Mouse (Mus musculus) embryonic facial prominence, embryonic 11.5 days (tissue): ENCODE data around the gene Ufc1. TPM values are rescaled to one million over a fixed set of nuclear protein-coding genes. Genes with fewer than 3 reads are reported as not detected.
"Not testable (repeated sequence)": the region's sequence is repeated elsewhere in the genome, so short reads cannot be mapped to it uniquely, and the experiment has no call there.

Source experiments
- ATAC-seq: fragments of 200-750 bp; cut with Nextera tagmentation; replicated peaks from 2 replicates; pipeline ENCODE4 v1.8.0; 2017; ENCODE audit warnings: low read depth; ENCODE audit not compliant: insufficient number of reproducible peaks, low FRiP score, low TSS enrichment
- DNase-seq: peaks from one replicate; pipeline ENCODE4 v3.0.0-alpha.2; 2015; ENCODE audit warnings: low spot score
- H3K27ac ChIP-seq: fragments of 300-500 bp; sonication (generic); replicated peaks from 2 replicates; pipeline ENCODE4 v1.5.1; 2014; ENCODE audit warnings: mild to moderate bottlenecking, low read depth, low read length, control low read depth
- H3K27me3 ChIP-seq: fragments of 300-500 bp; sonication (generic); 2 replicates; pipeline ENCODE4 v1.6.1; 2014; ENCODE audit warnings: mild to moderate bottlenecking, low read length, moderate library complexity, mixed read lengths; ENCODE audit not compliant: control insufficient read depth, insufficient read depth
- H3K36me3 ChIP-seq: fragments of 300-500 bp; sonication (generic); replicated peaks from 2 replicates; pipeline ENCODE4 v1.6.1; 2014; ENCODE audit warnings: low read depth, mild to moderate bottlenecking, low read length, moderate library complexity, mixed read lengths; ENCODE audit not compliant: control insufficient read depth, insufficient read depth
- H3K4me1 ChIP-seq: fragments of 300-500 bp; sonication (generic); 2 replicates; pipeline ENCODE4 v1.6.1; 2014; ENCODE audit warnings: low read length, mixed read lengths; ENCODE audit not compliant: control insufficient read depth, insufficient read depth
- H3K4me2 ChIP-seq: fragments of 300-500 bp; sonication (generic); 2 replicates; pipeline ENCODE4 v1.6.1; 2014; ENCODE audit warnings: low read depth, mild to moderate bottlenecking, control low read depth, low read length, moderate library complexity
- H3K4me3 ChIP-seq: fragments of 300-500 bp; sonication (generic); 2 replicates; pipeline ENCODE4 v1.5.1; 2014; ENCODE audit warnings: low read depth, low read length, control low read depth
- H3K9ac ChIP-seq: fragments of 300-500 bp; sonication (generic); replicated peaks from 2 replicates; pipeline ENCODE4 v1.6.1; 2014; ENCODE audit warnings: mild to moderate bottlenecking, control low read depth, low read length
- H3K9me3 ChIP-seq: fragments of 300-500 bp; sonication (generic); replicated peaks from 2 replicates; pipeline ENCODE4 v1.6.1; 2016; ENCODE audit warnings: mild to moderate bottlenecking, low read length, inconsistent platforms, mixed read lengths; ENCODE audit not compliant: control insufficient read depth
- WGBS: fragments of 180-500 bp; shearing (Covaris S2); extraction: QIAGEN DNeasy Blood & Tissue Kit; methylation state at CpG from one replicate; pipeline ENCODE4 v1.1.7; 2014; 5-methylcytosine and 5-hydroxymethylcytosine counted together
- polyA plus RNA-seq: library from polyadenylated mRNA; unstranded; fragments of >200 nt; fragmentation: Nextera tagmentation; extraction: Ambion mirVana; gene quantifications from 2 replicates; pipeline ENCODE4 v1.2.1, GENCODE M21; 2014

Ufc1 gene
- polyA plus RNA-seq, 1 experiment from 2014 or later, result 114 TPM

DNA sequence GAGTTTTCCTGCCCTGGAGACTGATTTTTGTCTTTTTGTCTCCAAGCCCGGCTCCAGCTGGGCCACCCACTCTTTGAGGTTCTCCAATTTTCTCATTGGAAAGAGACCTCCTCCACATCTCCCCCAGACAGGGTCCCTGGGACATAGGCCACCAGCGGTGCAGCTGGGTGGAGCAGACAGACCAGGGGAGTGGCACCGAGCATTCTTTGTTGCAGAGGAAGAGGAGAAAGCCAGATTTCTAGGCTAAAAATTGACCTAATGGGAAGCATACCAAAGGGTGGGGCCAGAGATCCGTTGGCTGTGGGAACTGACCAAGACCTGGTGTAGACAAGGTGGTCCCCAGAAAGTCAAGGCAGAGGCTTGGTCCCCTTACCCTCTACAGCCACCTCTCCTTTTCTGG lies 46.9 kb downstream of the Ufc1 start:
- no peak overlapping the region for H3K4me3 ChIP-seq
- H3K36me3 ChIP-seq, result no peaks in the 10 kb centered on the region; the same call in 1 of the 2 replicates
- 34% methylated on average over 4 of the region's 4 CpGs for WGBS
- H3K4me2 ChIP-seq, result no peak overlapping the region
- no peaks in the 10 kb centered on the region for H3K9me3 ChIP-seq
- no peaks in the 10 kb centered on the region for H3K27me3 ChIP-seq
- H3K9ac ChIP-seq, result peak overlapping the region; percentile 11; the same call in 1 of the 2 replicates
- H3K27ac ChIP-seq, result peak overlapping the region; percentile 66; the same call in 1 of the 2 replicates
- peaks cover 12% of the 10 kb centered on the region for H3K4me1 ChIP-seq
- no peak for ATAC-seq
- no peak for DNase-seq

DNA sequence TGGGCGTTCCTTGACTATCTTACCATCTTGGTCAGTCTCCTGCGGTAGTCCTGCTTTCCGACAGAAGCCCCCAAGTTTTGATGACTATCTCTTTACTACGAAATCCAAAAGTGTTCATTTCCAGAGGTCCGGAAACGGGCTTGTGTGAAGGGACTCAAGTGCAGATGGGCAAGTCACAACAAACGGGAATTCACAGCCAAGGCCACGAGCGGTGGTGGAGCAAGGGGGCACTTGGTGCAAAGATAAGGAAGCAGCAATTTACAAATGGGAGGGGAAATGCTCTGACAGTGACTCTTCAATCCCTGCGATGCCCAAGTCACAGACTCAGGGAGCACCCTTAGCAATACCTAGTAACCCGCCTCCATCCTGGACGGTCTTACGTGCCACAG lies 47.4 kb downstream of the Ufc1 start:
- peak overlapping the region; percentile 43 for H3K4me3 ChIP-seq
- no peaks in the 10 kb centered on the region for H3K27me3 ChIP-seq
- ATAC-seq (0 out of 2 replicates have a peak, but pooled peaks have one; percentile 1), DNase-seq (no peak)
- H3K9ac ChIP-seq, result peak overlapping the region; percentile 40
- H3K36me3 ChIP-seq, result no peaks in the 10 kb centered on the region; the same call in 1 of the 2 replicates
- H3K4me2 ChIP-seq, result peak overlapping the region; percentile 48
- no peaks in the 10 kb centered on the region for H3K9me3 ChIP-seq
- H3K4me1 ChIP-seq, result peaks cover 12% of the 10 kb centered on the region
- 10% methylated on average over 13 of the region's 13 CpGs for WGBS
- peak overlapping the region; percentile 66 for H3K27ac ChIP-seq

DNA sequence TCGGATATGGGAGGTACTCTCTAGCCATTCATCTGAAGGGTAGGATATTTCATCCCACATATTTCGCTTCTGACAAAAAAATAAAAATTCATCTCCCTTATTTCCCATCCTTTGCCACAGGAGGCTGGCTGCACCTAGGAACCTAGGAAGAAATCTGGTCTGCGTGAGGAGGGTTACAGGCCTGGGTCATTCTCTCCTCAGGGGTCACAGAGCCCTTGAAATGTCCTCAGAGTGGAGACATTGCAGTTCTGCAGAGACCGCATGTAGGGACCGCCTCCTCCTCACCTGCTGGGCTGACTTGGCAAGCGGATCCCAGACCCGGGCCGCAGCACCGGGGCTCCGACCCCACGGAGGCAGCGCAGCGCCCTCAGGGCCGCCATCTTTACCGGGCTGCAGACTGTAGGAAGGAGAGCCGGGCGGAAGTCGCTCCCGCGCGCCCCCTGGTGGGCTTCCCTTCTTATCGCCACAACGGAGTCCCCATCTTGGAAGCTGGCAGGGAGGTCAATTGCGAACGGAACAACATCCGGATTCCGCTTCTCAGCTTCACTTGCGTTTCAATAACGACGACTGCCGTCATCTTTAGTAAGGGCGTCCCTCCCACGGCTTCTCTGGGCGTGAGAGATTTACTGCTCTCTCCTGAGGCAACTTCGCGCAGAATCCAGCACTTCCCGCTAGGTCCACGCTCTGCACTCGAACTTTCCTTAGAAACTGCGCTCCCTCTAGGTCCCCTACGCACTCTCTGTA lies 47.9 kb downstream of the Ufc1 start:
- H3K4me3 ChIP-seq, result peak overlapping the region; percentile 43
- no peaks in the 10 kb centered on the region for H3K9me3 ChIP-seq
- under 1% methylated on average over 41 of the region's 41 CpGs for WGBS
- peak overlapping the region; percentile 66 for H3K27ac ChIP-seq
- H3K4me2 ChIP-seq, result peak overlapping the region; percentile 61
- H3K9ac ChIP-seq, result peak overlapping the region; percentile 64
- H3K4me1 ChIP-seq, result peaks cover 12% of the 10 kb centered on the region
- H3K36me3 ChIP-seq, result no peaks in the 10 kb centered on the region; the same call in 1 of the 2 replicates
- DNase-seq (peak; percentile 99), ATAC-seq (peak; percentile 85)
- no peaks in the 10 kb centered on the region for H3K27me3 ChIP-seq

DNA sequence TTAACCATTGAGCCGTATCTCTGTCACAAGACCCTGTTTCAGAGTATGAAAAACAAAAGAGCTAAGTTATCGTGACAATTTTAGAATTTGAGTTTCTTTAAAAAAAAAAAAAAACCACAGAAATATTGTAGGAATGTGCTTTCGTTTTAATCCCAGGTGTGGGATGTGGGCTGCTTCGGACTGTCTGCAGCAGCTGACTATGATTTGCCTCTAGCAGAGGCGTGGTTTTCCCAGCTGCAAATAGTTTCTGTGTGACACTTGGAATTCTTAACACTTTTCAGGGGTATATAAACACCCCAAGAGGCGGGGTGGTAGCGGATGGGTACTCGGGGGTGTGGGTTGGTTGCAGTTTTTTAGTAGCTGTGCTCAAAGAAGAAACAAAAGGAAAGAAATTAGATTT lies 49.5 kb downstream of the Ufc1 start:
- H3K9ac ChIP-seq, result no peak overlapping the region
- H3K36me3 ChIP-seq, result no peaks in the 10 kb centered on the region; the same call in 1 of the 2 replicates
- no peak overlapping the region for H3K4me3 ChIP-seq
- no peak overlapping the region for H3K27ac ChIP-seq
- ATAC-seq (no peak), DNase-seq (no peak)
- H3K27me3 ChIP-seq, result no peaks in the 10 kb centered on the region
- H3K4me2 ChIP-seq, result no peak overlapping the region
- no peaks in the 10 kb centered on the region for H3K9me3 ChIP-seq
- peaks cover 2% of the 10 kb centered on the region; the same call in 1 of the 2 replicates for H3K4me1 ChIP-seq
- WGBS, result 86% methylated on average over 8 of the region's 8 CpGs

- not testable (repeated sequence) for DNase-seq, ATAC-seq, H3K4me2 ChIP-seq, H3K9ac ChIP-seq, H3K4me1 ChIP-seq, H3K4me3 ChIP-seq, H3K27ac ChIP-seq, H3K27me3 ChIP-seq, H3K9me3 ChIP-seq, H3K36me3 ChIP-seq
- WGBS, result 88% methylated on average over 12 of the region's 12 CpGs
Measured at GRCm38 (mm10) chr1:171241952-171242351, 52.9 kb downstream of the Ufc1 start.

DNA sequence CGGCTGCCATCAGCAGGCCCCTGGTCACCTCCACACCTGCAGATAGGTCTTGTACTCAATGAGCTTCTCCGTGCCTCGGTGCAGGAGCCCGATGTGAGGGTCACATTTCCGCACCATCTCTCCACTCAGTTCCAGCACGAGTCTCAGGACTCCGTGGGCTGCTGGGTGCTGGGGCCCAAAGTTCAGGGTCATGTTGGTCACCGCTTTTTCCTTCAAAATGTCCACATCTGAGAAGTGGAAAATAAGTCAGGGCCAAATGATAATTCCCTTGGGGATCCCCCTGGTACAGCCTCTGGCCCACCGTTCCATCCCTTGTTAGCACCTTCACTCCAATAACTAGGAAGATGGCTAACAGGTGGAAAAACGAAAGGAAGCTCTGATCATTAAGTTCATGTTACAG lies 53.9 kb downstream of the Ufc1 start:
- Histone ChIP-seq H3K9ac (no peak overlapping the region), H3K27me3 (no peaks in the 10 kb centered on the region), H3K9me3 (no peaks in the 10 kb centered on the region), H3K4me1 (no peaks in the 10 kb centered on the region), H3K27ac (no peak overlapping the region), H3K4me3 (no peak overlapping the region), H3K36me3 (peaks cover 7% of the 10 kb centered on the region; the same call in 1 of the 2 replicates), H3K4me2 (no peak overlapping the region)
- ATAC-seq (no peak), DNase-seq (no peak)
- WGBS, result 85% methylated on average over 10 of the region's 10 CpGs

GRCm38 (mm10) chr1:171239992-171240744 lies 54.7 kb downstream of the Ufc1 start:
- H3K36me3 ChIP-seq, result peaks cover 12% of the 10 kb centered on the region; the same call in 1 of the 2 replicates
- H3K4me2 ChIP-seq, result no peak overlapping the region
- no peaks in the 10 kb centered on the region for H3K4me1 ChIP-seq
- WGBS, result 75% methylated on average over 15 of the region's 15 CpGs
- no peak for DNase-seq
- no peaks in the 10 kb centered on the region for H3K9me3 ChIP-seq
- H3K9ac ChIP-seq, result no peak overlapping the region
- no peak for ATAC-seq
- H3K27ac ChIP-seq, result no peak overlapping the region
- no peak overlapping the region for H3K4me3 ChIP-seq
- no peaks in the 10 kb centered on the region for H3K27me3 ChIP-seq
